Mouse (Mus musculus) cortical plate, adult 2 months (tissue): ENCODE measurements around the gene Gm10065.
"Not testable (repeated sequence)": the region's sequence is repeated elsewhere in the genome, so short reads cannot be mapped to it uniquely, and the experiment has no call there.

ENCODE experiments used
- CTCF ChIP-seq: fragments of 200-500 bp; IDR thresholded peaks from 2 replicates; pipeline ENCODE4 v1.5.1; 2011; ENCODE audit warnings: mild to moderate bottlenecking, control low read depth, low read length; ENCODE audit not compliant: insufficient read depth; ENCODE audit errors: extremely low read depth
- POLR2A ChIP-seq: fragments of 200-500 bp; IDR thresholded peaks from 2 replicates; pipeline ENCODE4 v1.6.1; 2011; ENCODE audit warnings: mild to moderate bottlenecking, low read length, control low read depth; ENCODE audit not compliant: insufficient read depth; ENCODE audit errors: extremely low read depth

DNA sequence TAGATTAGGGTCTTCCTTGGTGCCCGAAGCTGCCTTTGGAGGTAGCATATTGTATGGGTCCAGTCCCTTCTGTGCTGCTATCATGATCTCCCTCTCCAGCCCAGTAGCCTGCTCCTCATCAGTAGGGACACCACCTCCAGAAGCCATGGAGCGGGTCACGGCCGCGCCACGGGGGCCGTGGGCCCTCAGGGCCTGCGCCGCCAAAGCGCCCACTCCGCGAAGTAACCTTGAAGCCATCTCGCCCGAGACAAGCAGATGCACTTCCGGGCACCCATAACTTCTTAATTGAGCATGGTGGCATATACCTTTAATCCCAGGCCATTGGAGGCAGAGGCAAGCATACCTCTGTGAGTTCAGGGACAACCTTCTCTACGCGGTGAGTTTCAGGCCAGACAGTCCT is 21.9 kb upstream of the Gm10065 start, which contains the start of gene Gm11273:
- not testable (repeated sequence) for TF ChIP-seq POLR2A, CTCF
